Mouse (Mus musculus) brain, adult 10 weeks (tissue): Measurements from ENCODE around the gene Rngtt. TPM values are rescaled to one million over a fixed set of nuclear protein-coding genes. Genes with fewer than 3 reads are reported as not detected.

Experiments used
- polyA plus RNA-seq: library from polyadenylated mRNA; stranded (reverse); fragments of 350-450 nt; fragmentation: Illumina TruSeq; extraction: RNeasy Lipid Tissue Mini Kit (QIAGEN cat#74804); gene quantifications from one replicate; pipeline ENCODE4 v1.2.3, GENCODE M21; 2015; ENCODE audit warnings: low read depth, low replicate concordance

The Rngtt gene
- 18.6 TPM for polyA plus RNA-seq

DNA sequence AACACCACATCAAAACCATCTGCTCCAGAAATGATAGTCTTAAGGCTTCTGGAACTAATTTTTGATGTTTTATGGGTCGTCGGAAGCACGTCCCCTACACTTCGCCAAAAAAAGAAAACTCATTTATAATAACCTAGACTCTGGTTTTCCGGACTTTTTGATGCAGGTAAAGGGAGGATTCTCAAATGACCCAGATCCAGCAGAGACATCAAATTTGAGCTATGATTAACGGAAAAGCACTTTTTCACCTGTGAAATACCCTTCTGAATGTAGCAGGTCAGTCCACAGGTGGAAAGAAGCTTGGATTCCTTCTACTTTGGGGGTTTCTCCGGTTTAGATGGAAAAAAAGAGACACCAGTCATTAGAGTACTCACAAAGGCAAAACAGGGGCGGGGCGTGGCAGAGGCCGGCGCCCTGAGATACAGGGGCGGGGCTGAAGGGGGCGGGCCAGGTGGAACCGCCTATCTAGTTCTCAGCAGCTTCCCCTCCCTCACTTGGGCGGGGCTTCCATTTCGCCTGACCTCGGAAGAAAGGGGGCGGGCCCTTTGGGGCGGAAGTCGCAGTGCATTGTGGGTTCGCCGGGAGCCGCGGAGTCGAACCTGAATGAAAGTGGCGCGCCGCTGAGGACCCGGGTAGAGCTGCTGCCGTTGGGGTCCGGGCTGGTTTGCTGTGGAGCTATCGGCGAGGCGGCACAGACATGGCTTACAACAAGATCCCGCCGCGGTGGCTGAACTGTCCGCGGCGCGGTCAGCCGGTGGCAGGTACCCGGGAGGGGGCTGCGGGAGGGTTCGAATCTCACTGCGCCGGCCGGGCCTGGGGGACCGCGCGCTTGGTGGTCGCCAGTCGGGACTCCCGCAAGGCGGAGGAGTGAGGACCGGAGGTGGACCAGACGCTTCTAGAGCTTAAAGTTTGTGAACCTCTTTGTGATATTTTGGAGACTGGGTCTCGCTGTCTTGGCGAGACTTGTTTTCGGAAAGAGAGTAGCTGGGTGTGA is at the start of gene Rngtt:
Gene Rngtt, plus strand, starts transcription at position 548 of the 994 bp plus-strand sequence.

GRCm38 (mm10) chr4:33290002-33290401 is 20.1 kb upstream of the Rngtt start, which contains the start of gene Pnrc1:
TSS of gene Pnrc1 (minus strand) at chr4:33290163.

Other genes starting within 250 kb of the Rngtt start
- gene Gabrr2, start 247.3 kb upstream of the Rngtt start, polyA plus RNA-seq, result 1.3 TPM
- 0.25 TPM for gene Gabrr1, start 177.8 kb upstream of the Rngtt start, polyA plus RNA-seq
- gene Pm20d2, start 120.6 kb upstream of the Rngtt start, polyA plus RNA-seq, result 3.9 TPM
- 22.6 TPM for gene Srsf12, start 101.3 kb upstream of the Rngtt start, polyA plus RNA-seq
- gene Pnrc1, start 20.1 kb upstream of the Rngtt start, polyA plus RNA-seq, result 43.4 TPM